Mouse (Mus musculus): Measurements from ENCODE around the gene Abhd12b.

The Abhd12b gene

GRCm38 (mm10) chr12:70153842-70154241 is at the start of gene Abhd12b:
TSS of gene Abhd12b (plus strand) at chr12:70154142.
- no peak for DNase-seq (ENCODE audit: low spot score in 2 of 2)

GRCm38 (mm10) chr12:70104199-70104598 is 49.7 kb upstream of the Abhd12b start:
- DNase-seq (ENCODE audit: low spot score in 2 of 2) = no peak

DNA sequence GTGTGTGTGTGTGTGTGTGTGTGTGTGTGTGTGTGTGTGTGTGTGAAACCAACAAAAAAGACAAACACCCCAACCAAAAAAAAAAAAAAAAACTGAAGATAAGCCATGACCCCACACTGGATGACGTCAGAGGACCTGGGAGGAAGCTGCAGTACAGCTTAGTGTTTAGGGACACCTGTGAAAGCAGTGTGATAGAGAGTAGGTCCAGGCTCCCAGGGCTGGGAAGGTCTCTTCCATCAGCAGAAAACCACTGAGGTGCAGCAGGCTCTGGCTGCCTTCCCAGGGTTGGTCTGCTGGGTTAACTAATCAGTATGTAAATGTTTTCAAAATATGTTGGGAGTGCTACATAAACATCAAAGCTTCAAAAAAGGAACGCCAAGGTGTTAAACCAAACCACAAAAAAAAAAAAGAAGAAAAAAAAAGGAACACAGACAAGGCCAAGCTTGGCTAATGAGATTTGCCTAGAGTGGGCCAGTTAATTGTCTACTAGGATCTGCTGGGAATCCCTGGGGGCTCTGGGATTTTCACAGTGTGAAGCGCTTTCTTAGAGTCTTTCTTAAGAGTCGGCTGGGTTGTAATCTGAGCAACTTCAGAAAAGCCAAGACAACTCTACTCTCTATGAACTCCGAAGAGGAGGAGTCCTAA is 49.0 kb upstream of the Abhd12b start:
- no peak for DNase-seq (ENCODE audit: low spot score in 2 of 2)

- DNase-seq (ENCODE audit: low spot score in 2 of 2) = no peak
These were observed 48.1 kb upstream of the Abhd12b start for GRCm38 (mm10) chr12:70105885-70106284.

- no peak for DNase-seq (ENCODE audit: low spot score in 2 of 2)
These were observed 47.4 kb upstream of the Abhd12b start for GRCm38 (mm10) chr12:70106508-70106907.

GRCm38 (mm10) chr12:70108104-70108503 is 45.8 kb upstream of the Abhd12b start:
- no peak for DNase-seq (ENCODE audit: low spot score in 2 of 2)

GRCm38 (mm10) chr12:70109921-70110320 is 44.0 kb upstream of the Abhd12b start:
- DNase-seq (ENCODE audit: low spot score in 2 of 2) = no peak

- DNase-seq (ENCODE audit: low spot score in 2 of 2) = no peak
These were observed 43.4 kb upstream of the Abhd12b start for GRCm38 (mm10) chr12:70110375-70111116.

DNA sequence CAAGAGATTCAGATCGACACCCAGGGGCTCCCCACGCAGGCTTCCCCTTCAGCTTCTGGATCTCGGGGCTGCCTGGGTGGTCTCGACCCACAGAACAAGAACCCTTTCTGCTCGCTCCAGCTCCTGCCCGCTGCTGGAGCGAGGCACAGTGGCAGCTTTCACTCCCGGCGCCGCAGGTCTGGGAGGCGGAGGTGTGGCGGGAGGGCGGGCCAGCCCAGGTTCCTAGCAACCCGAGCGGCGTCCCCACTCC is 42.9 kb upstream of the Abhd12b start:
- DNase-seq (ENCODE audit: low spot score in 2 of 2) = no peak

GRCm38 (mm10) chr12:70111367-70112089 is 42.4 kb upstream of the Abhd12b start:
- DNase-seq (ENCODE audit: low spot score in 2 of 2) = peak; percentile 83 to 85

DNA sequence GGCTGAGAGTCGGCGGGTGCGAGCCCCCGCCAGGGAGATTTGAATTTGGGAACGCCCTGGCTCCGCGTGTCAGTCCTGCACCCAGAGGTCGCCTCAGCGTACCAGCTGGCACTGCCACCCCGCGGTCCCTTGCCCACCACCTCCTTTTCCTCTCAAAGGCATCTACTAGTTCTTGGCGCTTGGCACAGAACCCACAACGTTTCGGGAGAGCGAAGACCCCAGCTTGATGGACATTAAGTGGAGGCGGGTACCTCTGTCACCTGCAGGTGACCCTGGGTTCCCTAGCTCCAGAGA is 41.9 kb upstream of the Abhd12b start:
- no peak for DNase-seq (ENCODE audit: low spot score in 2 of 2)

GRCm38 (mm10) chr12:70113351-70113750 is 40.6 kb upstream of the Abhd12b start, which contains the start of gene Nin:
TSS of gene Nin (minus strand) at chr12:70113717.
- DNase-seq (ENCODE audit: low spot score in 2 of 2) = no peak

GRCm38 (mm10) chr12:70117146-70117545 is 36.8 kb upstream of the Abhd12b start:
- no peak for DNase-seq (ENCODE audit: low spot score in 2 of 2)

GRCm38 (mm10) chr12:70118721-70119345 is 35.1 kb upstream of the Abhd12b start:
- DNase-seq (ENCODE audit: low spot score in 2 of 2) = no peak

DNA sequence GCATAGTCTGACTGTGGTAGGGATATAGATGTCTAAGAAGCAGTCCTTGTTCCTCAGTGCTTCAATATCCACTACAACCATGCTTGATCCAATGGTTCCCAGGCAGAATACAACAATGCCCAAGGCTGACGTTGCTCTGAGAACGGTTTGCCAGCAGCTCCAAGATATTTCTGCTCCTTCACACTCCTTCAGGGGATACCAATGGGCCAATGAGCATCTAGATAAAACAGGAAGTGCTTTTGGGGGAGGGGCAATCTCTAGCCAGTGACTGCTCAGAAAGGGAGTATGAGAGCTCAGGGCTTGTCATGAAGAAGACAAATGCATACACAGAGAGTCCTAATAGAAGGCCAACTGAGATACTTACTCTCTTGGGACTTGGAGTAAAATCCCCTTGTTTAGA is 34.4 kb upstream of the Abhd12b start:
- no peak for DNase-seq (ENCODE audit: low spot score in 2 of 2)

GRCm38 (mm10) chr12:70126626-70127025 is 27.3 kb upstream of the Abhd12b start:
- DNase-seq (ENCODE audit: low spot score in 2 of 2) = no peak

DNA sequence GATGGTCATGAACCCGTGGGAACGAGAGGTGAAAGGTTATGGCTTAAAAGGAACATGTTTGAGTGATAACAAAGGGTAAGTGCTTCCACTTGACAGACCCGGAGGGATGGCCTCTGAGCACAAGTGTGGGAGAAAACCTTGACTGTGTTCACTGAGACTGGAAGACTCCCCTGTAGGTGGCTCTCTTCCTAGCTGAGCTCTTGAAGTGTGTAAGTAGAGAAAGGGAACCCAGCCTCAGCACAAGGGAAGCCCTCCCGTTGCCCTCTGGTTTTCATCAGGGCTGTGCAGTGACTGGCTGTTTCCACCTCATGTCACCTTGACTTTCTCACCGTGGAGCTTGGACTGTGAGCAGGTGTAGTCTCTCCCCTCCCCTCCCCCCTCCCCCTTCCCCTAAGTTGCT is 24.8 kb upstream of the Abhd12b start:
- no peak for DNase-seq (ENCODE audit: low spot score in 2 of 2)

DNA sequence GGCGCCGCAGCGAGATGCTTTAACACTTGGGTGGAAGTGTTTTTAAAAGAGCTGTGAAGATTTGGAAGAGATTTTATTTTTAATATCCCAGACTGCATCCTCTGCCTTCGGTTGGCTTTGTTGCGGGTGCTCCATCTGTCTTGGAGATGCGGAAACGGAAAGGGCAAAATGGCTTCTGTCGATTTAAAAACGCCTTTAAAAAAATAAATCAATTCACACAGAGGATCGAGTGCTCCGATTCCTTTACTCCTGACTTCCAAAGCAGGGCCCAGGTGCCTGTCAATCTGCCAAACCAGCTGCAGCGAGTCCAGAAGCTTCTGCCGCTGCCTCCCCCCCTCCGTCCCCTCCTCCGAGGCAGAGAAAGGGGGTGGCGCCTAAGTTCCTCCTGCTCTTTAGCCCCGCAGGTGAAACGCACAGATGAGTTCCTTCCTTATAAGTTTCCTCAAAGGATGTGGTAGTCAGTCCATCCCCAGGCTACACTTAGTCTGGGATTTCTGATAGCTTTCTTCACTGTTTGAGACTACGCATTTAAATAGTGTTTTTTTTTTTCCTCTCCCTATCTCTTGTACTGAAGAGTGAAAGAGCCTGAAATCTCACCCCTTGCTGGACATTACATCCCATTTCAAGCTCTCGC is 22.8 kb upstream of the Abhd12b start:
- DNase-seq (ENCODE audit: low spot score in 2 of 2) = no peak

GRCm38 (mm10) chr12:70134627-70135235 is 19.2 kb upstream of the Abhd12b start:
- DNase-seq (ENCODE audit: low spot score in 2 of 2) = no peak

- DNase-seq (ENCODE audit: low spot score in 2 of 2) = peak in 1 of 2 experiments; percentile 21
These were observed 17.7 kb upstream of the Abhd12b start for GRCm38 (mm10) chr12:70136185-70136756.

DNA sequence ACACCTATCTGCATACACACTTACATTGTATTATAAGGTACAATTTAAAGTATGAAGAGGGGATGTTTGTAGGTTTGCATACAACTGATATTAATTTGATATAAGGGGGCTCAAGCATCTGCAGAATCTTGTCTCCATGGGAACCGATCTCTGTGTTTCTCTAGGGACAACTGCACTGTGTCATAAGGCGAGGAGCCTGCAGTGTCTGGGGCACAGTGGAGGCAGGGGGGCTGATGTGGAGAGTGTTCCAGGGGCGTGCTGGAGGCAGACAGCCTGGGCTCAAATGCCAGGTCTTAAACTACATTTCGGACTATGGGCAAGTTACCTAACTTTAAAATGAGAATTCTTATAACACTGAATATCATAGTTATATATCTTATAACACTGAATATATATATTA is 16.8 kb upstream of the Abhd12b start:
- DNase-seq (ENCODE audit: low spot score in 2 of 2) = no peak

Measured in heart, adult 9 months (tissue).